Mouse (Mus musculus): ENCODE measurements at regions not wholly inside any gene's neighbourhood (a gene's known extent, or its start where the extent isn't known, plus 50 kb on each side); places are given as distances from the start of the nearest gene placed in this dataset.

DNA sequence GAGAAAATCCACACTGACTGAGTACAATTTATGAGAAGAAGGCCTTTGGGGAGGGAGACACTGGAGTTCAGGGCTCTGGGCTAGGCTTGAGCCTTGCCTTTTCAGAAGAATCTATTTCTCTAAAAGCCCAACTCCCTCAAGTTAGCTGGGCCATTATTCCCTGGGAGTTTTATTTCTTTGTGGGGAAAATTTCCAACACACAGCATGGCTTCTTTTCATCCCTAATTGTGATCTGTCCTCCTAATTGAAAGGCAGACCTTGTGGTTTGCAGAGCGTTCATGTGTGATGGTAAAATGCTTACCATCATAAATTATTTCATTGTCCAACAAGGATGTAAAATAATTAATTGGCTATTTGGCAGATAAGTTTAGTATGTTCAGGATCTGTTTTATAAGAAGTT, 204.1 kb downstream of the Tgfb2 start:
- Histone ChIP-seq H3K36me3 (no peaks in the 10 kb centered on the region), H3K9me3 (replicated peaks) (no peaks in the 10 kb centered on the region), H3K4me1 (replicated peaks) (no peaks in the 10 kb centered on the region), H3K27me3 (no peaks in the 10 kb centered on the region), H3K4me3 (replicated peaks) (no peak overlapping the region), H3K4me2 (no peak overlapping the region), H3K27ac (no peak overlapping the region), H3K9ac (no peak overlapping the region)
- no peak for ATAC-seq (ENCODE audit: low read depth)
- no peak for DNase-seq
- 53% methylated on average over 1 of the region's 1 CpGs for WGBS (ENCODE audit: insufficient replicate concordance)

DNA sequence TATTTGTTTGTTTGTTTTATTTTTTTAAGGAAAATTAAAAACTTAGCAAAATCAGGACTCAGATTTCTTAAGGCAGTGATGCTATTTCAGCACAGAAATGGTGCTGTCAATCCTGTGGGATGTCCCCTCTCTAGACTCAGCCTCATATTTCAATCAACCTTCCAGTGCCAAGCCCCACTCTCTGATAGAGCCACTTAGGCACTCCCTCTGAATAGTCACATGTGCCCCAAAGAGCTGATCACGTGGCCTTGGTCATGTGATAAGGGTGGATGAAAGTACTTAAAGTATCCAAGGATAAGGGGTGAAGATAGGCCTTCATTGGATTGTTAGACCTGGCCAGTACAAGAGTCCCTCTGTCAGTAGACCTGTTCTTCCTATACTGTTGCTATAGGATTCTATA, 207.9 kb downstream of the Tgfb2 start:
- WGBS (ENCODE audit: insufficient replicate concordance), result 45% methylated on average over 1 of the region's 1 CpGs
- Histone ChIP-seq H3K4me3 (replicated peaks) (no peak overlapping the region), H3K27me3 (no peaks in the 10 kb centered on the region), H3K9me3 (replicated peaks) (no peaks in the 10 kb centered on the region), H3K36me3 (no peaks in the 10 kb centered on the region), H3K9ac (no peak overlapping the region), H3K4me1 (replicated peaks) (no peaks in the 10 kb centered on the region), H3K27ac (no peak overlapping the region), H3K4me2 (no peak overlapping the region)
- DNase-seq, result no peak
- ATAC-seq (ENCODE audit: low read depth), result no peak

DNA sequence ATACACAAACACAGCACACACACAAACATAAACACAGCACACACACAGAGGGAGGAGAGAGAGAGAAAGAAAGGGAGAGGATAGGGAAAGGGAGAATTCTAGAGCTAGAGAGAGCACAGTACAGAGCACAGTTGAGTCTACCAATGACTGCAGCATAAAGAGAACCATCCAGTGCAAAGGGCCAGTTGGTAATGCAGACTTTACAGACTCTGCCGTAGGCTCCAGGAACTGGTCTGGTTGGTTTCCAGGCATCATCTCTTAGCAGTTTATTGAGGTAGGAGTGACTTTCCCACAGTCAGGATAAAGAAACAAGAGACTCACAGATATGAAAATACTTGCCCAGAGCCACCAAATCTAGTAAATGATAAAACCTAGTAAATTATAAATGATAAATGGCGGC, 208.5 kb downstream of the Tgfb2 start:
- Histone ChIP-seq H3K36me3 (no peaks in the 10 kb centered on the region), H3K4me2 (no peak overlapping the region), H3K9me3 (replicated peaks) (no peaks in the 10 kb centered on the region), H3K27ac (no peak overlapping the region), H3K27me3 (no peaks in the 10 kb centered on the region), H3K4me3 (replicated peaks) (no peak overlapping the region), H3K4me1 (replicated peaks) (no peaks in the 10 kb centered on the region), H3K9ac (no peak overlapping the region)
- ATAC-seq (ENCODE audit: low read depth), result no peak
- WGBS (ENCODE audit: insufficient replicate concordance), result 76% methylated on average over 2 of the region's 2 CpGs
- DNase-seq, result no peak

DNA sequence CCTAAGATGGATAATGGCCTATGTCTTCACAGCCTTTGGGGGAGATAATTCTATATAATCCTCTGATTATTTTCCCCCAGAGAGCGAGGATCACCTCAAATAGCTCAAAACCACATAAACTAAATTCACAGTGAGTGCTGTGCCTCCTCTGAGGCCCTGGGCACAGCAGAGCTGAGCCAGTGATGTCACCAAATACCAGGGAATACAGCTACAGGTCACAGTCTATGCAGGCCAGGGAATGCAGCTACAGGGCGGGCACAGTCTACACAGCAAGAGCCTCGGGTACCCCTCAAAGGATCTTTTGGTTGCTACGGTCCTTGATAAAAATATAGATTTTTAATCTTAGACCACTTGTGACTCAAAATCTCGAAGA, 211.4 kb downstream of the Tgfb2 start:
- Histone ChIP-seq H3K27me3 (no peaks in the 10 kb centered on the region), H3K9ac (no peak overlapping the region), H3K4me1 (replicated peaks) (no peaks in the 10 kb centered on the region), H3K4me2 (no peak overlapping the region), H3K4me3 (replicated peaks) (no peak overlapping the region), H3K9me3 (replicated peaks) (no peaks in the 10 kb centered on the region), H3K36me3 (no peaks in the 10 kb centered on the region), H3K27ac (no peak overlapping the region)
- WGBS (ENCODE audit: insufficient replicate concordance), result 57% methylated on average over 5 of the region's 5 CpGs
- DNase-seq, result no peak
- ATAC-seq (ENCODE audit: low read depth), result no peak

DNA sequence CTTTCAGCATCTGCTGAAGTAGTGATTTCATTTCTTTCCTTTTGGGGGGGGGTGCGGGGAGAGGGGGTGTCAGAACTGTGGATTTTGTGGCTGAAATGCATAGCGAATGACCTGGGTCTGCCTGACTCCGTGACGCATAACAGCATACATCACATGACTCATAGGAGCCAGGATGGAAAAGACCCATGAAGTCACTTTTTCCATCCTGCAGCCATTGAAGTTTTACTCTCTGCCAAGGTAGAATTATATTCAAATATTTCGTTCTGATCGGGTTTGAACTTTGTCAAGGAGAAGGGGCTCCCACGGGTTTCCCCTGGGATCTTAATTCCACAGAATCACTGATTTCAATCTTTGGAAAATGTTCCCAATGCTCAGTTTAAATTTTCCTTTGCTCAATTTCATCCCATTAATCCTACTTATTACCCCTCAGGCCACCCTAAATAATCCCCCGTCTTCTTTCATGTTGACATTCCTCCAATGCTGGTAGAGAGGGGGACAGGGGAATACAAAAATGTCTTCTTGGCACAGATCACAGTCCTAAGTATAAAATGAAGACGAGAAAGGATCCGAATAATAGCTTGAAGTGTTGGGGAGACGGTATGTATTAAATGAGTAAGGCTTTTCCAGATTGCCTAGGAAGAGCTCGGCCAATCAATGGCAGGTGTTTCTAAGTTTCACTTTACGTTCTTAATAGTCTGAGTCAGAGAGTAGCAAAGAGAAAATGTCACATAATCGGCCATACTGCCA, 212.0 kb downstream of the Tgfb2 start:
- Histone ChIP-seq H3K4me2 (no peak overlapping the region), H3K27me3 (no peaks in the 10 kb centered on the region), H3K4me3 (replicated peaks) (no peak overlapping the region), H3K4me1 (replicated peaks) (no peaks in the 10 kb centered on the region), H3K27ac (no peak overlapping the region), H3K9me3 (replicated peaks) (no peaks in the 10 kb centered on the region), H3K9ac (no peak overlapping the region), H3K36me3 (no peaks in the 10 kb centered on the region)
- ATAC-seq (ENCODE audit: low read depth) (no peak), DNase-seq (no peak)
- WGBS (ENCODE audit: insufficient replicate concordance), result 70% methylated on average over 14 of the region's 14 CpGs

DNA sequence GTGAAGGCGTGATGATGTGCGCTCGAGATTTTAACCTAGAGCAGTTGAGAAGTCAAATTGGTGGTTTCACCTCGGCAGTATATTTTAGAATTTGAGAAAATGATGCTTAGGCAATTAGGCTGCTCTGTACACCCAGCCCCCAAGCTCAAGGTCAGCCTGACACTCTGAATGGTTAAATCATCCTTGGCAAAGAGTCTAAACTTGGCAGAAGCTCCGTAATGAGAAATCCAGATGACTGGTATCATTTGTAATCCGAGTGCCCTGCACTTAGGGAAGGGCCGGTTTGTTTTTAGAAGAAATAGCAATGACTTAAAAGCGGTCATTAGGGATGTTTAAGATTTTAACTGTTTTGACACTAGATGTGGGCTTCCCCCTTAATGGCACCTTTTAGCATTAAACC, 223.6 kb downstream of the Tgfb2 start:
- Histone ChIP-seq H3K9me3 (replicated peaks) (no peaks in the 10 kb centered on the region), H3K27ac (no peak overlapping the region), H3K4me1 (replicated peaks) (no peaks in the 10 kb centered on the region), H3K9ac (no peak overlapping the region), H3K27me3 (no peaks in the 10 kb centered on the region), H3K4me2 (no peak overlapping the region), H3K4me3 (replicated peaks) (no peak overlapping the region), H3K36me3 (no peaks in the 10 kb centered on the region)
- no peak for ATAC-seq (ENCODE audit: low read depth)
- DNase-seq, result no peak
- WGBS (ENCODE audit: insufficient replicate concordance), result 71% methylated on average over 8 of the region's 8 CpGs

DNA sequence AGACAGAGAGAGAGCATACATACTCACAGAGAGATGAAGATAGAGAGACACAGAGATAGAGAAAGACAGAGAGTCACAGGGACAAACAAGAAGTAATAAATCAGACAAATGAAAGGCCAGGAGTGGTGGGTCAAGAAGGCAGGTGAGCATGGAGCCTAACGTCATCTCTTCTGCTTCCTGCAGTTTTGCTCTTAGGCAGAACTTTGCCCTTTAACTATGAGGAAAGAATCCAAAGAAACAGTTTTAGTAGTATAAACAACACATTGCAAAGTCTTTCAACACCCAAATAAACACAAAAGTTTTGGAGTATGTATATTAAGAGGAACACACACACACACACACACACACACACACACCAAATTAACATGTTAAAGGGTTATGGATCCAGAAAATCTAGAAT, 225.8 kb downstream of the Tgfb2 start:
- Histone ChIP-seq H3K4me2 (no peak overlapping the region), H3K27me3 (no peaks in the 10 kb centered on the region), H3K9me3 (replicated peaks) (no peaks in the 10 kb centered on the region), H3K4me1 (replicated peaks) (no peaks in the 10 kb centered on the region), H3K36me3 (no peaks in the 10 kb centered on the region), H3K9ac (no peak overlapping the region), H3K27ac (no peak overlapping the region), H3K4me3 (replicated peaks) (no peak overlapping the region)
- no peak for ATAC-seq (ENCODE audit: low read depth)
- 52% methylated on average over 1 of the region's 1 CpGs for WGBS (ENCODE audit: insufficient replicate concordance)
- DNase-seq, result no peak

DNA sequence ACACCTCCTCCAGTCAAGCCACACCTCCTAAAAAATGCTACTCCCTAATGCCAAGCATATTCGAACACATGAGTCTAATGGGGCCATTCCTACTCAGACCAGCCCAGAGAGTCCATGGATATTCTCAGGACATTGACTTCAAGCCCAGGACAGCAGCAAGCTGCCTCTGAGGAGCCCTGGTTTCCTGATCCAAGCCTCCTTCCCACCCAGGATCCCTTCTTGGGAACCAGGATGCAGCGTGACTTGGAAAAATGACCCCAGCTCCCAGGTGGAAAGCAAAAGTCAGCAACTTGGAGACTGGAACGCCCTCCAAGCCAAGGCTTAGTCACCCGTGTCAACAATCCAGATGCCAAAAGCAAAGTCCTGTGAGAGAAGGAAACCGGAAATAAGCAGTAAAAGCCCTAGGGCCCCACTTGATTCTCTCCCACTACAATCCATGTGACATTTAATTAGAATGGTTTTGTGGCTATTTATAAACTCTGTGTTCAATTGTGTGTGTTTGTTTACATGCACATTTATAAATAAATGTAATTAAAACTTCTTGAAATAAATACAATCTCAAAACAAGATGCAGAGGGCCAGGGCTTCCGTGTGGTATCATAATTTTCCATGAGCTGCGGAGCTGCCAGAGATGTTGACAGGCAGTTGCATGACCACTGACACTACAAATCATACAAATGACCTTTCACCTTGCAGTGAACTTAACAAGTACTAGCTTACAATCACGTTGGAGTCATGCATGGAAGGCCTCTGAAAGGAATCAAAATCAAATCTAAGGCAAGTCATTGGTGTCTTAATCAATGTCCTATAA, 227.2 kb downstream of the Tgfb2 start:
- Histone ChIP-seq H3K27ac (no peak overlapping the region), H3K4me1 (replicated peaks) (no peaks in the 10 kb centered on the region), H3K27me3 (no peaks in the 10 kb centered on the region), H3K4me3 (replicated peaks) (no peak overlapping the region), H3K9me3 (replicated peaks) (no peaks in the 10 kb centered on the region), H3K9ac (no peak overlapping the region), H3K4me2 (no peak overlapping the region), H3K36me3 (no peaks in the 10 kb centered on the region)
- no peak for ATAC-seq (ENCODE audit: low read depth)
- no peak for DNase-seq
- 62% methylated on average over 8 of the region's 8 CpGs for WGBS (ENCODE audit: insufficient replicate concordance)

DNA sequence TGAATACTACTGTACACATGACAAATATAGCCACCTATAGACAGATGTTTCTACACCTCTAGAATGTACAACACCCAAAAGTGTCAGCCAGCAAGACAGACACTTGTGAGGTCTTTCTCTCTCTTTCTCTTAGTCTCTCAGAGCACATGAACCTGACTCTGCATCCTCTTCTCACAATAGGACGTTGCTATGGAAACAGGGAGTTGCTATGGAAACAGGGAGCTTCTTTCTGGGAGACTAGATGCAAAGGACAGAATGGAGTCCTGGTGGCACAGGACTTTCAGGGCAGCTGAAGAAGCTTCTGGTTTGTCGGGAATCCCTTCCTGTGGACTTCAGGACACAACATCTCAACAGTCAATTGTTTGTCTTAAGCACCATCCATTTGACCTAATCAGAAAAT, 230.9 kb downstream of the Tgfb2 start:
- WGBS (ENCODE audit: insufficient replicate concordance), result 22% methylated on average over 2 of the region's 2 CpGs
- DNase-seq, result no peak
- Histone ChIP-seq H3K9ac (no peak overlapping the region), H3K27ac (no peak overlapping the region), H3K9me3 (replicated peaks) (no peaks in the 10 kb centered on the region), H3K27me3 (no peaks in the 10 kb centered on the region), H3K4me2 (no peak overlapping the region), H3K4me3 (replicated peaks) (no peak overlapping the region), H3K4me1 (replicated peaks) (no peaks in the 10 kb centered on the region), H3K36me3 (no peaks in the 10 kb centered on the region)
- no peak for ATAC-seq (ENCODE audit: low read depth)

DNA sequence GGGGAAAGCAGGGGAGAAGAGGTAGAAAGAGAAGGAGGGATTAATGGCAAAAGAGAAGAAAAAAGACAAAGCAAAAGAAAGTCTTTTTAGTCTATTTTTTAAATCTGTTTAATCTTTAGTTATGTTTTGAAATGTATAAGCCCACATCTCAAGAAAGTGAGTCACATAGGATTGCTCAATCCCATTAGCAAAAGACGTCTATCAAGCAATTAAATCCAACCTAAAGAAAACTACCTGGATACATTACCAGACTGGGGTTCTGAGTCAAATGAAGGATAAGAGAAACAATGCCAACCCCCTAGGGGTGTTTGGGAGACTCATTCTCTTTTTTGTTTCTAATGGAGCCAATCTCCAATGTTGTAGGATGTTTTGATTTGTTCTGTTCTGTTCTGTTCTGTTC, 231.4 kb downstream of the Tgfb2 start:
- no peaks in the 10 kb centered on the region for H3K36me3 ChIP-seq
- WGBS (ENCODE audit: insufficient replicate concordance), result 39% methylated on average over 1 of the region's 1 CpGs

DNA sequence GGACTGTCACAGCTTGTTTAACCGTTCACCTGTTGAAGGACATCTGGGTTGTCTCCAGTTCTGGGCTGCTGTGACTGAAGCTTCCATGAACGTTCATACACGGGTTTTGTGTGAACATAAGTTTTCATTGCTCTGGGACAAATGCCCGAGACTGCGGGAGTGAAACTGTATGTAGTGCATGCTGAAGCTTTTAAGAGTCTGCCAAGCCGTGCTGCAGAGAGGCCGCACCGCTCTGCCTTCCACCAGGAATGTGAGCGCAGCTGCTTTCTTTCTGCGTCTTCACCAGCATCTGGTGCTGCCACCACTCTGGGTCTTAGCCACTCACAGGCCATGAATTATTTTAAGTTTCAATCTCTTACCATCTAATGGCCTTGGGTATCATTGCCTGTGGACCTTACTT, 232.8 kb downstream of the Tgfb2 start:
- Histone ChIP-seq H3K36me3 (no peaks in the 10 kb centered on the region), H3K4me3 (replicated peaks) (no peak overlapping the region), H3K9me3 (replicated peaks) (no peaks in the 10 kb centered on the region), H3K4me1 (replicated peaks) (no peaks in the 10 kb centered on the region), H3K9ac (no peak overlapping the region), H3K4me2 (no peak overlapping the region), H3K27me3 (no peaks in the 10 kb centered on the region), H3K27ac (no peak overlapping the region)
- ATAC-seq (ENCODE audit: low read depth) (no peak), DNase-seq (no peak)
- 78% methylated on average over 10 of the region's 10 CpGs for WGBS (ENCODE audit: insufficient replicate concordance)

More for the DNA sequence above, 231.4 kb downstream of the Tgfb2 start:
- Histone ChIP-seq H3K4me3 (replicated peaks) (no peak overlapping the region), H3K4me1 (replicated peaks) (no peaks in the 10 kb centered on the region), H3K27me3 (no peaks in the 10 kb centered on the region), H3K4me2 (no peak overlapping the region), H3K9ac (no peak overlapping the region), H3K9me3 (replicated peaks) (no peaks in the 10 kb centered on the region), H3K27ac (no peak overlapping the region)
- DNase-seq, result no peak
- ATAC-seq (ENCODE audit: low read depth), result no peak

DNA sequence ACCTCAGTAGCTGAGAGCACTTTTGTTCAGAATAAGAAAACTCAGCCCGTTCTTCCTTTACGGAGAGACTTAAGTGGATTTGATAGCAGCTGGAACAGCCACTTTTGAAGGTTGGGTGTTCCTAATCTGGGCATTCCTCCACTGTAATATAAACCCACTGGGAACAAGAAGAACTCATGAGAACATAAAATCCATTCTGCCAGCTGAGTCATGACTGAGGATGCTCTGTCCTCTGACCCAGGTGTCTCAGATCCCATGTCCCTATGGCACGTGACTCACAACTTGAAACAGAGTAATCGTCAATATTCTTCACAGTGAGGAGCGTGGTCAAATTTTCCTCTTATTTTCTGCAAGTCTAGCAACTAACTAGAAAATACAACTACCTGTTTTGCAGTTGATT, 240.3 kb downstream of the Tgfb2 start:
- Histone ChIP-seq H3K4me1 (replicated peaks) (no peaks in the 10 kb centered on the region), H3K36me3 (no peaks in the 10 kb centered on the region), H3K27me3 (no peaks in the 10 kb centered on the region), H3K27ac (no peak overlapping the region), H3K4me2 (no peak overlapping the region), H3K4me3 (replicated peaks) (no peak overlapping the region), H3K9ac (no peak overlapping the region), H3K9me3 (replicated peaks) (no peaks in the 10 kb centered on the region)
- WGBS (ENCODE audit: insufficient replicate concordance), result 82% methylated on average over 5 of the region's 5 CpGs
- DNase-seq, result no peak
- ATAC-seq (ENCODE audit: low read depth), result no peak
